Mouse (Mus musculus): ENCODE measurements at regions not wholly inside any gene's neighbourhood (a gene's known extent, or its start where the extent isn't known, plus 50 kb on each side); places are given as distances from the start of the nearest gene placed in this dataset.

- no peak for DNase-seq (ENCODE audit: low spot score in 2 of 2)
These were observed 122.5 kb upstream of the Maf start for GRCm38 (mm10) chr8:115830012-115830662.

- no peak for DNase-seq (ENCODE audit: low spot score in 2 of 2)
These were observed 118.9 kb upstream of the Maf start for GRCm38 (mm10) chr8:115826516-115826915.

GRCm38 (mm10) chr8:115825899-115826502 is 118.4 kb upstream of the Maf start:
- DNase-seq (ENCODE audit: low spot score in 2 of 2): no peak

GRCm38 (mm10) chr8:115824478-115824785 is 116.8 kb upstream of the Maf start:
- no peak for DNase-seq (ENCODE audit: low spot score in 2 of 2)

- DNase-seq (ENCODE audit: low spot score in 2 of 2): no peak
These were observed 116.3 kb upstream of the Maf start for GRCm38 (mm10) chr8:115823673-115824477.

- no peak for DNase-seq (ENCODE audit: low spot score in 2 of 2)
These were observed 105.8 kb upstream of the Maf start for GRCm38 (mm10) chr8:115813426-115813825.

- DNase-seq (ENCODE audit: low spot score in 2 of 2): no peak
These were observed 99.0 kb upstream of the Maf start for GRCm38 (mm10) chr8:115806579-115806978.

- DNase-seq (ENCODE audit: low spot score in 2 of 2): no peak
These were observed 98.5 kb upstream of the Maf start for GRCm38 (mm10) chr8:115806139-115806538.

- DNase-seq (ENCODE audit: low spot score in 2 of 2): no peak
These were observed 86.0 kb upstream of the Maf start for GRCm38 (mm10) chr8:115793587-115793986.

- no peak for DNase-seq (ENCODE audit: low spot score in 2 of 2)
These were observed 80.8 kb upstream of the Maf start for GRCm38 (mm10) chr8:115788421-115788820.

GRCm38 (mm10) chr8:115786185-115786584 is 78.6 kb upstream of the Maf start:
- no peak for DNase-seq (ENCODE audit: low spot score in 2 of 2)

GRCm38 (mm10) chr8:115785769-115786168 is 78.2 kb upstream of the Maf start:
- DNase-seq (ENCODE audit: low spot score in 2 of 2): no peak

- no peak for DNase-seq (ENCODE audit: low spot score in 2 of 2)
These were observed 75.8 kb upstream of the Maf start for GRCm38 (mm10) chr8:115783364-115783763.

- no peak for DNase-seq (ENCODE audit: low spot score in 2 of 2)
These were observed 70.8 kb upstream of the Maf start for GRCm38 (mm10) chr8:115778433-115778832.

GRCm38 (mm10) chr8:115771060-115771459 is 63.5 kb upstream of the Maf start:
- no peak for DNase-seq (ENCODE audit: low spot score in 2 of 2)

GRCm38 (mm10) chr8:115768631-115769030 is 61.0 kb upstream of the Maf start:
- DNase-seq (ENCODE audit: low spot score in 2 of 2): no peak

GRCm38 (mm10) chr8:115766218-115766898 is 58.8 kb upstream of the Maf start:
- peak in 1 of 2 experiments; percentile 16 for DNase-seq (ENCODE audit: low spot score in 2 of 2)

GRCm38 (mm10) chr8:115764551-115764950 is 57.0 kb upstream of the Maf start:
- no peak for DNase-seq (ENCODE audit: low spot score in 2 of 2)

GRCm38 (mm10) chr8:115758011-115758410 is 50.4 kb upstream of the Maf start:
- DNase-seq (ENCODE audit: low spot score in 2 of 2): no peak

Measured in spleen, postnatal 10 days (tissue).